Mouse (Mus musculus) heart, embryonic 10.5 days (tissue): ENCODE data around the gene Cacna1e. TPM values are rescaled to one million over a fixed set of nuclear protein-coding genes. Genes with fewer than 3 reads are reported as not detected.

Experiments used
- DNase-seq: peaks from one replicate; pipeline ENCODE4 v3.0.0-alpha.2; 2017; ENCODE audit warnings: low spot score
- H3K27ac ChIP-seq: fragments of 300-500 bp; sonication (generic); 2 replicates; pipeline ENCODE4 v1.5.1; 2016; ENCODE audit warnings: mild to moderate bottlenecking
- H3K27me3 ChIP-seq: fragments of 300-500 bp; sonication (generic); 2 replicates; pipeline ENCODE4 v1.6.1; 2016; ENCODE audit warnings: mild to moderate bottlenecking; ENCODE audit not compliant: poor library complexity, insufficient read depth, severe bottlenecking
- H3K36me3 ChIP-seq: fragments of 300-500 bp; sonication (generic); 2 replicates; pipeline ENCODE4 v1.6.1; 2016; ENCODE audit warnings: mild to moderate bottlenecking, moderate library complexity
- H3K4me1 ChIP-seq: fragments of 300-500 bp; sonication (generic); 2 replicates; pipeline ENCODE4 v1.6.1; 2016; ENCODE audit warnings: mild to moderate bottlenecking
- H3K4me3 ChIP-seq: fragments of 300-500 bp; sonication (generic); 2 replicates; pipeline ENCODE4 v1.5.1; 2016; ENCODE audit warnings: mild to moderate bottlenecking, moderate library complexity
- H3K9me3 ChIP-seq: fragments of 300-500 bp; sonication (generic); 2 replicates; pipeline ENCODE4 v1.6.1; 2016; ENCODE audit warnings: mild to moderate bottlenecking, moderate library complexity
- WGBS: fragments of 180-500 bp; shearing (Covaris S2); methylation state at CpG from one replicate; pipeline ENCODE4 v1.1.7; 2016; 5-methylcytosine and 5-hydroxymethylcytosine counted together
- polyA plus RNA-seq: library from polyadenylated mRNA; unstranded; fragments of >200 nt; fragmentation: Nextera tagmentation; extraction: Ambion mirVana; gene quantifications from 2 replicates; pipeline ENCODE4 v1.2.1, GENCODE M21; 2016

Gene Cacna1e
- polyA plus RNA-seq, 1 experiment from 2014 or later: 0.20 TPM

DNA sequence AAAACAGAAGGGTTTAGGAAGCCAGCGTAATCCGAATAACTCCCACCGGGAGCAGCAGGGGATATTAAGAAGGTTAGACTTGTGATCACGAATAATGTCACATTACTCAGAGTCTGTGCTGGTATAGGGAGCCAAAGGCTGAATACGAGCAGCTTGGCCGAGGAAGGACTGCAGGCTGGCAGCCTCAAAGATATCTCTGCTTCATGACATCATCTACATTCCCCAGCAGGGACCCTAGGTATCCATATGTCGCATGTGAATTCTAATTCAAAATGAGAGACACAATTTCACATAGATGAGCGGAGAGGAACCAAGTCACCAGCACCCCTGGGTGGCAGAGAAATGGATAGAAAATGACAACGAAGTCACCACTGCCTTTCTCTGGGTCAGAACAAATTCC, 22.9 kb downstream of the Cacna1e start:
- no peak overlapping the region for H3K27ac ChIP-seq
- no peaks in the 10 kb centered on the region for H3K9me3 ChIP-seq
- WGBS: 68% methylated on average over 9 of the region's 9 CpGs
- no peaks in the 10 kb centered on the region for H3K4me1 ChIP-seq
- no peak overlapping the region for H3K4me3 ChIP-seq
- no peaks in the 10 kb centered on the region for H3K36me3 ChIP-seq
- no peak for DNase-seq
- no peaks in the 10 kb centered on the region for H3K27me3 ChIP-seq

DNA sequence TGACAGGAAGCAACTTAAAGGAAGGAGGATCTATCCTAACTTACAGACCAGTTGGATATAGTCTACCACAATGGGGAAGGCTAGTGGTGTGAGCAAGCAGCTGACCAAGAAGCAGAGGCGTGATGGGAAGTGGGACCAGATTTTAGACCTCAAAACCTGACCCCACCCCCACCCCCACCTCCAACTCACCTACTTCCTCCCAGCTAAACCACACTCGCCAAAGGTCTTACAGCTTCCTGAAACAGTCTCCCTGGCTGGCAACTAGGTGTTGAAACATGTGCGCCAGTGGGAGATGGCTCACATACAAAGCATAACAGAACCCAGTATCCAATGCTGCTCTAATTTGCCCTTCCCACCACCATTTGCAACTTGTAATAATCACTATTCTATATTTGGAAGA, 29.7 kb downstream of the Cacna1e start:
- Histone ChIP-seq H3K9me3 (no peaks in the 10 kb centered on the region), H3K27ac (no peak overlapping the region), H3K4me1 (no peaks in the 10 kb centered on the region), H3K36me3 (no peaks in the 10 kb centered on the region), H3K4me3 (no peak overlapping the region), H3K27me3 (no peaks in the 10 kb centered on the region)
- WGBS: 78% methylated on average over 3 of the region's 3 CpGs
- DNase-seq: no peak

DNA sequence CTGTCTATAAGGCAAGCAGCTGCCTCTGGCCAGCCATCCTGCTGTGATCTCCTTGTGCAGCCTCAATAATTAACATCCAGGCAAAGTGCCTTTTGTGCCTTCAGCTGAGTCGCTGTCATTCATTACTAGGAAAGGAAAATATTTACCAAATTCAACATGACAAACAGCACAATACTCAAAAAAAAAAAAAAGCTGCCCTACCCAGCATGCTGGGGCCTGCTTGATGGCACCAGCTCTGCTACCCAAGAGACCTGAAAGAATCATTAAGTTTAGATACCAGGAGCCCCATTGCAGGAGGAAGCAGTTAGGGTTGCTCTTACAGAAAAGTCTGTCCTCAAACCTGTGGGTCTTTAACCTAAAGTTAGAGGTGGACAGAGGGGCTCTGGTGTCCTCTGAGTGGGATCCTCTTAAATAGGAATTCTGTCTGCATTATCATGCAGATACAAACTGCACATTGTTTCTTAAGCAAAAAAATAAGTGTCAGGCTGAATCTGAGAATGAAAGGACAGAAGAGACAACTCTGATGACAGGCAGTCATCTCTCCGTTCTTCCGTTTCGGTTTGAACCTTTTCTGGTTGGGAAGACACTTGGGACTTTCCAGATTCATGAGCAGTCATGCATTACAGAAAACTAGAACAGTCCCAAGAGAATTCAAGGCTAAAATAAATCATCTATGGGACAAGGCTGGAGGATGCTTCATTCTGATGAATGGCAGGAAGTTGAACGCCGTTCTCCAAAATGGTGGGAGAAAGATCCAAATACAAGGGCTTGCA, 33.6 kb downstream of the Cacna1e start:
- H3K27me3 ChIP-seq: no peaks in the 10 kb centered on the region
- H3K27ac ChIP-seq: no peak overlapping the region
- H3K36me3 ChIP-seq: no peaks in the 10 kb centered on the region
- no peak for DNase-seq
- no peak overlapping the region for H3K4me3 ChIP-seq
- 86% methylated on average over 6 of the region's 6 CpGs for WGBS
- H3K9me3 ChIP-seq: no peaks in the 10 kb centered on the region
- no peaks in the 10 kb centered on the region for H3K4me1 ChIP-seq

- no peak overlapping the region for H3K27ac ChIP-seq
- no peak for DNase-seq
- no peaks in the 10 kb centered on the region for H3K4me1 ChIP-seq
- H3K9me3 ChIP-seq: no peaks in the 10 kb centered on the region
- WGBS: 74% methylated on average over 6 of the region's 6 CpGs
- no peak overlapping the region for H3K4me3 ChIP-seq
- no peaks in the 10 kb centered on the region for H3K36me3 ChIP-seq
- H3K27me3 ChIP-seq: no peaks in the 10 kb centered on the region
These were observed 35.4 kb downstream of the Cacna1e start for GRCm38 (mm10) chr1:154848683-154849579.

GRCm38 (mm10) chr1:154846900-154847299, 37.4 kb downstream of the Cacna1e start:
- Histone ChIP-seq H3K36me3 (no peaks in the 10 kb centered on the region), H3K27me3 (no peaks in the 10 kb centered on the region), H3K27ac (no peak overlapping the region), H3K4me3 (no peak overlapping the region), H3K9me3 (no peaks in the 10 kb centered on the region), H3K4me1 (no peaks in the 10 kb centered on the region)
- 74% methylated on average over 2 of the region's 2 CpGs for WGBS
- no peak for DNase-seq

- Histone ChIP-seq H3K4me1 (0 out of 2 replicates have a peak, but pooled peaks cover 2% of the 10 kb centered on the region), H3K27ac (no peak overlapping the region), H3K36me3 (no peaks in the 10 kb centered on the region), H3K27me3 (no peaks in the 10 kb centered on the region), H3K4me3 (no peak overlapping the region), H3K9me3 (no peaks in the 10 kb centered on the region)
- 84% methylated on average over 2 of the region's 2 CpGs for WGBS
- DNase-seq: no peak
These were observed 40.9 kb downstream of the Cacna1e start for GRCm38 (mm10) chr1:154843427-154843826.

GRCm38 (mm10) chr1:154842336-154842735, 42.0 kb downstream of the Cacna1e start:
- no peak overlapping the region for H3K27ac ChIP-seq
- no peak overlapping the region for H3K4me3 ChIP-seq
- H3K27me3 ChIP-seq: no peaks in the 10 kb centered on the region; the same call in 1 of the 2 replicates
- 79% methylated on average over 5 of the region's 5 CpGs for WGBS
- H3K9me3 ChIP-seq: no peaks in the 10 kb centered on the region
- H3K4me1 ChIP-seq: 0 out of 2 replicates have a peak, but pooled peaks cover 3% of the 10 kb centered on the region
- no peak for DNase-seq
- no peaks in the 10 kb centered on the region for H3K36me3 ChIP-seq

DNA sequence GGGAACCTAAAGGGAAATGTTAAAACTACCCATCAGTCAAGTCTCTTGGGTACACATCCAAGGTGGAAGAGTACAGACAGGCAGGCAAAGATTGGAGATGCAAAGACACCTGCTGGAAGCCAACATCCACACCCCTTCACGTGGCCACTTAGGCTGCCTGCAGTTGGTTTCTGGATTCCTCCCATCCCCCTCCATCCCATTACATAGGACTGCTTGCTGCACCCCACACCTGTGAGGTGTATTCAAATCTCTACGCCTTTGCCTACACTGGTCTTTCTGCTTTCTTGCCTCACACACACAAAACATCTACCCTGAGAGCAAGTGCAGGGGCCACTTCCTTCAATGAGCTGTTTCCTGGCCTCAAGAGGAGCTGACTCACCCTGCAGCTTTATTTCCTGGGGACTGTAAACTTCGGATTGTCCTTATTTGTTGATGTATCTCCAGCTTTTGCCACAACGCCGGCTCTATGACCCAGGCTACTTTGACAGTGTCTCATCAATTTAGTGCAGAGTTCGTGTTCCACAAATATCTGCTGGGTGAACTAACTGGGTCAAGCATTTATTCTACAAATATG, 43.2 kb downstream of the Cacna1e start:
- 65% methylated on average over 6 of the region's 6 CpGs for WGBS
- Histone ChIP-seq H3K36me3 (no peaks in the 10 kb centered on the region), H3K27ac (no peak overlapping the region), H3K9me3 (no peaks in the 10 kb centered on the region), H3K4me1 (0 out of 2 replicates have a peak, but pooled peaks cover 3% of the 10 kb centered on the region), H3K27me3 (no peaks in the 10 kb centered on the region; the same call in 1 of the 2 replicates), H3K4me3 (no peak overlapping the region)
- DNase-seq: no peak

DNA sequence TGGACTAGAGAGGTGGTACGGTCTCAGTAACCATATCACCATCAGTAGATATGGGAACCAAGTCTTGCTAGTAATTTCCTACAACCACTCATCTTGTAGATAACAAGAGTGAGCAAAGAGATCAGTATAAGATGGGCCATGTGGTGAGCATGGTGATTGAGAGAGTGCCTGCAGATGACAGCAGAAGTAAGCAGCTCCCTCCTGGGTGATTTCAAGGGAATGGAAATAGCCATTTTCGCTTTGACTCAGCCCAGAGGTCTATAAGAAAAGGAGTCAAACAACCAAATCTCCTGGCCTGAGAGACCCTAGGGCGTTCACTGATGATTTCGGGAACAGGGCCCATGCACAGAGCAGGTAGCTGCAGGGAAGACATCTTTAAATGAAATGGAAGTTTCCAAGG, 45.0 kb downstream of the Cacna1e start:
- WGBS: 74% methylated on average over 4 of the region's 4 CpGs
- DNase-seq: no peak
- Histone ChIP-seq H3K4me3 (no peak overlapping the region), H3K4me1 (peaks cover 11% of the 10 kb centered on the region; the same call in 1 of the 2 replicates), H3K27me3 (no peaks in the 10 kb centered on the region; the same call in 1 of the 2 replicates), H3K36me3 (no peaks in the 10 kb centered on the region), H3K9me3 (no peaks in the 10 kb centered on the region), H3K27ac (no peak overlapping the region)

GRCm38 (mm10) chr1:154836473-154836872, 47.8 kb downstream of the Cacna1e start:
- H3K36me3 ChIP-seq: no peaks in the 10 kb centered on the region

GRCm38 (mm10) chr1:154832168-154832539, 52.1 kb downstream of the Cacna1e start:
- H3K4me1 ChIP-seq: peaks cover 18% of the 10 kb centered on the region
- 85% methylated on average over 9 of the region's 9 CpGs for WGBS
- H3K27ac ChIP-seq: no peak overlapping the region
- H3K27me3 ChIP-seq: peaks cover 6% of the 10 kb centered on the region; the same call in 1 of the 2 replicates
- H3K4me3 ChIP-seq: no peak overlapping the region
- no peaks in the 10 kb centered on the region for H3K36me3 ChIP-seq
- H3K9me3 ChIP-seq: no peaks in the 10 kb centered on the region
- DNase-seq: no peak

More at GRCm38 (mm10) chr1:154836473-154836872, 47.8 kb downstream of the Cacna1e start:
- WGBS: 82% methylated on average over 5 of the region's 5 CpGs
- DNase-seq: peak; percentile 53
- peaks cover 6% of the 10 kb centered on the region; the same call in 1 of the 2 replicates for H3K27me3 ChIP-seq
- no peak overlapping the region for H3K27ac ChIP-seq
- no peak overlapping the region for H3K4me3 ChIP-seq
- H3K9me3 ChIP-seq: no peaks in the 10 kb centered on the region
- H3K4me1 ChIP-seq: peaks cover 11% of the 10 kb centered on the region; the same call in 1 of the 2 replicates

DNA sequence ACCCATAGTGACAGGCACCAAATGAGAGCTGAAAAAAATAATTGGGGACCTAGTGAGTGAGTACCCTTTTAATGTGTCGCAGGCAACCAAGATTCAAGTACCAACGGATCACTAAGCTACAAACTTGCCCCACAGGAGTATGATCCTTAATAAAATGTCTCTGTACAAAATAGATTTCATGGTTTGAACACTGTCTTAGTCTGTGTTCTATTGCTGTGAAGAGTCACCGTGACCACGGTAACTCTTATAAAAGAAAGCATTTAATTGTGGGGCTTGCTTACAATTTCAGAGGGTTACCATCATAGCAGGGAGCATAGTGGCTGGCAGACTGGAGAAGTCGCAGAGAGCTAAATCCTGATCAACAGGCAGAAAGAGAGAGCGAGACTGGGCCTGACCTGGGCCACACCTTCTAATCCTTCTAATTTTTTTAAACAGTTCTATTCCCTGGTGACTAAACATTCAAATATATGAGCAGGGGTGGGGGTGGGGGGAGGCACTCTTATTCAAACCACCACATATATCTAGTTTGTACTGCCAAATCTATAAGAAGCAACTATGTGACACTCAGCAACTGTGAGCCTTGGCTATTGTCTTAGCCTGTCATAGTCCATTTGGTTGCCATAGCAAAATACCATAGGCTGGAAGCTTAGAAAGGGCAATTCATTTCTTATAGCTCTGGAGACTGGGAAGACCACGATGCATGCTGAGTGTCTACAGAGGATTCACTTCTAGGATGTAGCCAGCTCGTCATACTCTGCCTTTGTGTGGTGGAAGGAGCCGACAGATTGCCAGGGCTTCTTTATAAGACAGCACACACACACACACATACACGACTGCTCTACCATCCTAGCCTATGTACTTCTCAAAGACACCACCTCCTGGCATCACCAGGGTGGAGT, 52.8 kb downstream of the Cacna1e start:
- H3K4me3 ChIP-seq: no peak overlapping the region
- H3K36me3 ChIP-seq: no peaks in the 10 kb centered on the region
- peaks cover 18% of the 10 kb centered on the region for H3K4me1 ChIP-seq
- no peak for DNase-seq
- H3K27me3 ChIP-seq: peaks cover 6% of the 10 kb centered on the region; the same call in 1 of the 2 replicates
- H3K27ac ChIP-seq: no peak overlapping the region
- H3K9me3 ChIP-seq: no peaks in the 10 kb centered on the region
- WGBS: 83% methylated on average over 10 of the region's 10 CpGs
